Mouse (Mus musculus) liver, adult 2 months (tissue): ENCODE measurements around the gene Samd7. TPM values are rescaled to one million over a fixed set of nuclear protein-coding genes. Genes with fewer than 3 reads are reported as not detected.
A peak's percentile ranks its signal among the peaks of the same experiment; 100 is the strongest.

Experiments
- DNase-seq: peaks from one replicate; pipeline ENCODE4 v3.0.0-alpha.2; 2011; ENCODE audit warnings: low read depth, low spot score; ENCODE audit errors: extremely low read depth
- H3K27ac ChIP-seq: fragments of 200-500 bp; replicated peaks from 2 replicates; pipeline ENCODE4 v1.5.1; 2012; ENCODE audit warnings: low read depth, mild to moderate bottlenecking, control low read depth, inconsistent platforms, low read length; ENCODE audit not compliant: insufficient read depth
- H3K27me3 ChIP-seq: fragments of 200-500 bp; 2 replicates; pipeline ENCODE4 v1.6.1; 2012; ENCODE audit warnings: mild to moderate bottlenecking, moderate library complexity, low read length, inconsistent platforms; ENCODE audit not compliant: control insufficient read depth, insufficient read depth
- H3K36me3 ChIP-seq: fragments of 200-500 bp; 2 replicates; pipeline ENCODE4 v1.6.1; 2012; ENCODE audit warnings: low read length, inconsistent platforms; ENCODE audit not compliant: control insufficient read depth, insufficient read depth
- H3K4me1 ChIP-seq: fragments of 200-500 bp; 2 replicates; pipeline ENCODE4 v1.6.1; 2011; ENCODE audit warnings: low read length; ENCODE audit not compliant: control insufficient read depth, insufficient read depth
- H3K4me3 ChIP-seq: fragments of 200-500 bp; 2 replicates; pipeline ENCODE4 v1.5.1; 2011; ENCODE audit warnings: low read depth, mild to moderate bottlenecking, control low read depth, low read length, moderate library complexity; ENCODE audit not compliant: insufficient read depth
- H3K79me2 ChIP-seq: fragments of 200-500 bp; 2 replicates; pipeline ENCODE4 v1.6.1; 2012; ENCODE audit warnings: inconsistent platforms, mild to moderate bottlenecking, low read length, moderate library complexity; ENCODE audit not compliant: control insufficient read depth, insufficient read depth
- H3K9ac ChIP-seq: fragments of 200-500 bp; 2 replicates; pipeline ENCODE4 v1.6.1; 2012; ENCODE audit warnings: low read depth, mild to moderate bottlenecking, control low read depth, inconsistent platforms, low read length
- CTCF ChIP-seq: fragments of 200-500 bp; IDR thresholded peaks from 2 replicates; pipeline ENCODE4 v1.5.1; 2011; ENCODE audit warnings: low read depth, low read length, control low read depth
- POLR2A ChIP-seq: fragments of 200-500 bp; IDR thresholded peaks from 2 replicates; pipeline ENCODE4 v1.6.1; 2011; ENCODE audit warnings: low read length, control low read depth; ENCODE audit not compliant: insufficient read depth; ENCODE audit errors: extremely low read depth
- WGBS: fragments of 180-500 bp; shearing (Covaris S2); methylation state at CpG from one replicate; pipeline ENCODE4 v1.1.7; 2018; 5-methylcytosine and 5-hydroxymethylcytosine counted together
- polyA plus RNA-seq: library from polyadenylated mRNA; depleted of rRNA; stranded (reverse); fragments of >200 nt; gene quantifications from 2 replicates; pipeline ENCODE4 v1.2.3, GENCODE M21; 2012
- total RNA-seq: library from RNA; depleted of rRNA; stranded (reverse); fragments of >200 nt; gene quantifications from 2 replicates; pipeline ENCODE4 v1.2.3, GENCODE M21; 2014

Samd7 gene
- total and polyA plus RNA-seq, 2 experiments = not detected

GRCm38 (mm10) chr3:30710191-30710590 lies 35.9 kb upstream of the Samd7 start:
- 82% methylated on average over 6 of the region's 6 CpGs for WGBS
- no peak for DNase-seq
- Histone ChIP-seq H3K4me1 (no peaks in the 10 kb centered on the region), H3K27ac (no peak overlapping the region), H3K27me3 (no peaks in the 10 kb centered on the region), H3K9ac (no peak overlapping the region), H3K36me3 (no peaks in the 10 kb centered on the region), H3K79me2 (no peaks in the 10 kb centered on the region), H3K4me3 (no peak overlapping the region)
- no peak for TF ChIP-seq POLR2A
- no peak for TF ChIP-seq CTCF

GRCm38 (mm10) chr3:30713334-30713733 lies 32.8 kb upstream of the Samd7 start:
- Histone ChIP-seq H3K27ac (no peak overlapping the region), H3K79me2 (no peaks in the 10 kb centered on the region), H3K36me3 (no peaks in the 10 kb centered on the region), H3K4me1 (no peaks in the 10 kb centered on the region), H3K27me3 (no peaks in the 10 kb centered on the region), H3K9ac (no peak overlapping the region), H3K4me3 (no peak overlapping the region)
- TF ChIP-seq POLR2A (no peak), CTCF (no peak)
- no peak for DNase-seq
- WGBS = 94% methylated on average over 1 of the region's 1 CpGs

- H3K9ac ChIP-seq = no peak overlapping the region
- H3K79me2 ChIP-seq = no peaks in the 10 kb centered on the region
- no peak overlapping the region for H3K4me3 ChIP-seq
- no peaks in the 10 kb centered on the region for H3K27me3 ChIP-seq
- TF ChIP-seq CTCF = no peak
- WGBS = 83% methylated on average over 3 of the region's 3 CpGs
- no peaks in the 10 kb centered on the region for H3K4me1 ChIP-seq
- H3K27ac ChIP-seq = no peak overlapping the region
- H3K36me3 ChIP-seq = no peaks in the 10 kb centered on the region
- no peak for DNase-seq
These were observed 27.4 kb upstream of the Samd7 start for GRCm38 (mm10) chr3:30718649-30719048.

- 86% methylated on average over 4 of the region's 4 CpGs for WGBS
- no peak overlapping the region for H3K4me3 ChIP-seq
These were observed 24.1 kb upstream of the Samd7 start for GRCm38 (mm10) chr3:30722036-30722435.

GRCm38 (mm10) chr3:30722461-30722860 lies 23.6 kb upstream of the Samd7 start:
- Histone ChIP-seq H3K27me3 (no peaks in the 10 kb centered on the region), H3K79me2 (no peaks in the 10 kb centered on the region), H3K4me1 (no peaks in the 10 kb centered on the region), H3K9ac (no peak overlapping the region), H3K27ac (no peak overlapping the region), H3K4me3 (no peak overlapping the region), H3K36me3 (no peaks in the 10 kb centered on the region)
- WGBS = 84% methylated on average over 2 of the region's 2 CpGs
- no peak for TF ChIP-seq CTCF
- no peak for TF ChIP-seq POLR2A
- no peak for DNase-seq

More at GRCm38 (mm10) chr3:30722036-30722435, 24.1 kb upstream of the Samd7 start:
- Histone ChIP-seq H3K27me3 (no peaks in the 10 kb centered on the region), H3K4me1 (no peaks in the 10 kb centered on the region), H3K27ac (no peak overlapping the region), H3K79me2 (no peaks in the 10 kb centered on the region), H3K36me3 (no peaks in the 10 kb centered on the region), H3K9ac (no peak overlapping the region)
- TF ChIP-seq POLR2A (no peak), CTCF (no peak)
- DNase-seq = no peak

GRCm38 (mm10) chr3:30723179-30723578 lies 22.9 kb upstream of the Samd7 start:
- H3K79me2 ChIP-seq = no peaks in the 10 kb centered on the region
- TF ChIP-seq POLR2A (no peak), CTCF (no peak)
- no peak overlapping the region for H3K4me3 ChIP-seq
- no peaks in the 10 kb centered on the region for H3K36me3 ChIP-seq
- H3K9ac ChIP-seq = no peak overlapping the region
- DNase-seq = peak; percentile 3
- H3K27me3 ChIP-seq = no peaks in the 10 kb centered on the region
- H3K27ac ChIP-seq = no peak overlapping the region
- H3K4me1 ChIP-seq = no peaks in the 10 kb centered on the region
- 69% methylated on average over 5 of the region's 5 CpGs for WGBS
